Mouse (Mus musculus) kidney, postnatal 36 days (tissue): ENCODE data around the gene Wrap53.
"Not testable (repeated sequence)": the region's sequence is repeated elsewhere in the genome, so short reads cannot be mapped to it uniquely, and the experiment has no call there.

ENCODE experiments used
- DNase-seq, 2 experiments: peaks; one replicate each; pipeline ENCODE4 v3.0.0; 2021 to 2022; ENCODE audit warnings: mixed read lengths in 2 of 2

The Wrap53 gene

DNA sequence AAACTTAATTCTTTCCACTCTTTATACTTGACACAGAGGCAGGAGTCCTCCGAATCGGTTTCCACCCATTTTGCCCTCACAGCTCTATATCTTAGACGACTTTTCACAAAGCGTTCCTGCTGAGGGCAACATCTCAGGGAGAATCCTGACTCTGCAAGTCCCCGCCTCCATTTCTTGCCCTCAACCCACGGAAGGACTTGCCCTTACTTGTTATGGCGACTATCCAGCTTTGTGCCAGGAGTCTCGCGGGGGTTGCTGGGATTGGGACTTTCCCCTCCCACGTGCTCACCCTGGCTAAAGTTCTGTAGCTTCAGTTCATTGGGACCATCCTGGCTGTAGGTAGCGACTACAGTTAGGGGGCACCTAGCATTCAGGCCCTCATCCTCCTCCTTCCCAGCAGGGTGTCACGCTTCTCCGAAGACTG lies at the start of gene Wrap53, which contains the start of gene Trp53:
Gene Wrap53 (minus strand): TSS at position 165 of the 424 bp plus-strand sequence.
Gene Trp53 (plus strand): TSS at position 269 of the 424 bp plus-strand sequence.
- peak; percentile 93 to 97 for DNase-seq

DNA sequence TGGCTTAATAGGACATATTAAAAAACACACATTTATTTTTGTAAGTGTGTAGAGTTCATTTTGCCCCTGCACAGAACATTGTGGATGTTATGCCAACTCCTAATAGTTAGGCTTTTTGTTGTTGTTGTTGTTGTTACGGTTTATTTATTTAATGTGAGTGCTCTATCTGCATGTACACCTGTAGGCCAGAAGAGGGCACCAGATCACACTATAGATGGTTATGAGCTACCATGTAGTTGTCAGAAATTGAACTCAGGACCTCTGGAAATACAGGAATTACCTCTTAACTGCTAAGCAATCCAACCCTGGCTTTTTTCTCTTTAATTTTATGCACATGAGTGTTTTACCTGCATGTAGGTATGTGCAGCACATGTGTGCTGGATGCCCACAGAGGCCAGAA lies 49.7 kb upstream of the Wrap53 start:
- peak; percentile 31 to 35 for DNase-seq

DNA sequence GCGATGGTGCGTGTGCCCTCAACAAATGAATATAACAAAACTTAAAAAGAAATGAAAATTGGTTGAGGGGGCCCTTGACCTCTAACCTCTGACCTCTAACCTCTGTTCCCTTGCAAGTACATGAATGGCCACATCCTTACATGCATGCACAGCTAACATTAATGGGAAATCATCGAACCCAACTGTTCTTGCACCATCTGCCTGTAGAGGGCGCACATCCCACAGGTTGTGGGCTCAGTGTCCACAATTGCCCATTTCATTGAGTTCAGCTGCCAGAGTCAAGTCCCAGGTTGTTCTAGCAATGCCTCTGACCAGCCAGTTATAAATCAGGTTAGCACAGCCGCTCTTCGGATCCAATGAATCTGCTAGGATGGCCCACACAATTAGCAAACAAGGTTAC lies 48.2 kb upstream of the Wrap53 start:
- peak; percentile 81 to 91 for DNase-seq

DNA sequence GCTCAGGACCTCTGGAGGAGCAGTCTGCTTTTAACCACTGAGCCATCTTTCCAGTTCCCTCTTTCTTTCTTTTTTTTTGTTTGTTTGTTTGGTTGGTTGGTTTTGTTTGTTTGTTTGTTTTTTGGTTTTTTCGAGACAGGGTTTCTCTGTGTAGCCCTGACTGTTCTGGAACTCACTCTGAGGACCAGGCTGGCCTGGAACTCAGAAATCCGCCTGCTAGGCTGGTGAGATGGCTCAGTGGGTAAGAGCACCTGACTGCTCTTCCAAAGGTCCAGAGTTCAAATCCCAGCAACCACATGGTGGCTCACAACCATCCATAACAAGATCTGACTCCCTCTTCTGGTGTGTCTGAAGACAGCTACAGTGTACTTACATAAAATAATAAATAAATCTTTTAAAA lies 44.3 kb upstream of the Wrap53 start:
- not testable (repeated sequence) for DNase-seq

DNA sequence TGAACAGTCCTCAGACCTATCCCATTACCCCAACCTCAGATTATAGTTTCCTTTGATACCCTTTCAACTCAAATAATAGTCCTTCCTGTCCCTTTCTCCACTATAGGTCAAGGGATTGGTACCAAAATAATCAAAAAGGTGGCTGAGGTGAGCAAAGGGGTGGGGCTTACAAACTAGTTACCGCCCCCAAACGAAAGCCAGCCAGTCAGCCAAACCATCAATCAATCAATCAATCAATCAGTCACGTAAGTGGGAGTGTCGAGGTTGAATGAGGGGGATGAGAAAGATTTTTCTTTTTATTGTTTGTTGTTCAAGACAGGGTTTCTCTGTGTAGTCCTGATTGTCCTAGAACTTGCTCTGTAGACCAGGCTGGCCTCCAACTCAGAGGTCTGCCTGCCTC lies 43.0 kb upstream of the Wrap53 start:
- DNase-seq: no peak

DNA sequence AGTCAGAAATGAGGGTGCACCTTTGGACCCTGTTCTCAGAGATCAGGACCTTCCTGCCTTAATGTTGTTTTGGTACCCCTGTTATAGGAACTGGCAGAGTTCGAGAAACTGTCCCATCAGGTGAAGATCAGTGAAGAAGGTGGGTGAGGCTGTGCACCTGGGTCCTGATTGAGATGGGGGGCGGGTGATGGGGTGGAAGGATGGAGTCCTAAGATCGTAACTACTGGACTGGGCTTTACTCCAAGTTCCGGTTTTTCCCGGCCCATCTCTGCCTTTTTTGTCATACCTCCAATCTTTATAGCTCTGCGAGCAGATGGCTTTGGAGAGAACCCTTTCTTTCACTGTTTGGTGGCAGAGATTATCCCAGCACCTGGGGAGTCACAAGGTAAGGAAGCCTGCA lies 42.4 kb upstream of the Wrap53 start:
- peak in 1 of 2 experiments; percentile 41 for DNase-seq

DNA sequence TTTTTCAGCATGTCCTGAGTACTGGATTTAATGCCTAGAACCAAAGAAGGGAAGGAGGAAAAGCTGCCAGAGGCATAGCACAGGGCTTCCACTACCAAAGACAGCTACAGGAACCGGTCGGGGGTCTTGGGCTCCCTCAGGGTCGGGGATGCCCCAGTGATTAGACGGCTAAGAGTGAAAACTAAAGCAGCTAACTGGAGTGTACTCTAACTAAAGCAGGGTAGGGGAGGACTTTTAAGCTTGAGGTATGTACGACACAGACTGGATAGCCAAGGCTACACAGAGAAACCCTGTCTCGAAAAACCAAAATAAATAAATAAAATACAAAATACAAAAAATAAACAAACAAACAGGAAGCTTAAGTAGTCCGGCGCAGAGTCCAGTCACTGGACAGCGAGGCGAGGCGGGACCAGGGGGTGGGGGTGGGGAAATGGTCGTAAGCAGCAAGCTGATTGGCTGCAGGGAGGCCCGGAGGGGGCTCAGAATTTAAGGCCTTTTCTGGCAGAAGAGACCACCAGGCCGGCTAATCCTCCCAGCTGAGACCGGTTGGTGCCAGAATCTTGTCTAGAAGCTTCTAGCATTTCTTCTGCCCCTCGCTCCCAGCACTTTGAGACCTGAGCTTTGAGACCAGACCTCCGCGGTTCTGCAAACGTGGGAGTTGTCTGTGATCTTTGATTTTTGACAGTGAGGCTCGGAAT lies 41.7 kb upstream of the Wrap53 start, which contains the start of gene Sat2:
Gene Sat2 (plus strand): TSS at position 454 of the 698 bp plus-strand sequence.
- DNase-seq: peak; percentile 63 to 77

DNA sequence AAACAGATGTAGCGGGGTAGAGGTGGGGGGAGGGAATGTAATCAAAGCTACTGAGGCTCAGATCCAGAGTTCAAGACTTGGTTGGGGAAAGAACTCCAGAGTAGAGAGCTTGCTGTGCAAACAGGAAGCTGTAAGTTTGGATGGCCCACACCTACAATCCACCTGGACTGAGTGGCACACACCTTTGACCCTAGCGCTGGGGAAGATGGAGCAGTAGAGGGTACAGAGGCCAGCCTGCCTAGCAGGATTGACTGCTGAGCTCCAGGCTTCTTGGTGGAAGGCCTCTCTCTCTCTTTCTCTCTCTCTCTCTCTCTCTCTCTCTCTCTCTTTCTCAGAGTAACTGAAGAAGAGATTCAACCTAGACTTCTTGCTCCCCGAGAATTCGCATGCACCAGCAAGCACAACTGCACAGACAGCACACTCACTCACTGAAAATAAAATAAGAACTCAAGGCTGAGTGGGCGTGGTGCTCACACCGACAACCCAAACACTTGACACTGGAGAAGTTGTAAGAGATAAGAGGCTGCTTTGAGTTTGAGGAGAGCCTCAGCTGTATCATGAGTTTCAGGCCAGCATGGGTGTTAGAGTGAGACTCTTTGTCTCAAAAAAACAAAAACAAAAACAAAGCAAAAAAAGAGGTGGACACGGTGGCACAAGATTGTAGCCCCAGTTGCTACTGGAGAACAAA lies 40.5 kb upstream of the Wrap53 start:
- DNase-seq: no peak

DNA sequence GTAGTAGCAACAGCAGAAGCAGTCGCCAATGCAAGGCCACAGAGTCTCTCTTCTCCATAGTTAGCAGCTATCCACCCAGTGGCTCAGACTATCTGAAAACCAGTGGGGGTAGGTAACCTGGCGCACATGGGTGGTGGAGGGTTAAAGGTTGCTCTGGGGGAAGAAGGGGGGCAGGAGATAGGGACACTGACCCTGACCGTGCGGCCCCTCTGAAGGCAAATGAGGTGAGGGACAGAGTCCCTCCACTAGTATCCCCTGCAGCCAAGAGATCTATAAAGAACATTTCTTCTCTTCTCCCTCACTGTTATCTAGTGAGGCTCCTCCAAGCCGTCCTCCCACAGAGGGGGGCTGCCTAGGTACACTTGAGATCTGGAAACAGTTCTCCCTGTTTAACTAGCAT lies 37.8 kb upstream of the Wrap53 start, which contains the start of gene Shbg:
Gene Shbg (minus strand): TSS at position 101 of the 400 bp plus-strand sequence.
- no peak for DNase-seq

DNA sequence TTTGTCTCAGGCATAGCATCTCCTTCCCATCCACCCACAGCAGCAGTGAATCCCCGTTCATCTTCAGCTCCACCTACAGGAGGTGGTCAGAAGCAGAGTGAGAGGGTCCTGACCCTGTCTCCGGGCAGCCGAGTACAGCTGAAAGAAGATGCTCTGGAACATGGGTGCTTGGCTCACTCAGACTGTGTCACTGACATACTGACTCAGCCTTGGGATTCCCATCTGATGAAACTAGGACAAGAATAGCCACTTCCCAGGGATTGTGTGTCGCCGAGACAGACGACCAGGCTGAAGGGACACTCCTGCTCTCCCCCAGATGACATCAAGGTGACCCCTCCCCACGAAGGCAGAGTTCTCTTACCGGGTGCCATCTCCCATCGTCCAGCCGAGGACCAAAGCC lies 36.7 kb upstream of the Wrap53 start:
- DNase-seq: no peak

DNA sequence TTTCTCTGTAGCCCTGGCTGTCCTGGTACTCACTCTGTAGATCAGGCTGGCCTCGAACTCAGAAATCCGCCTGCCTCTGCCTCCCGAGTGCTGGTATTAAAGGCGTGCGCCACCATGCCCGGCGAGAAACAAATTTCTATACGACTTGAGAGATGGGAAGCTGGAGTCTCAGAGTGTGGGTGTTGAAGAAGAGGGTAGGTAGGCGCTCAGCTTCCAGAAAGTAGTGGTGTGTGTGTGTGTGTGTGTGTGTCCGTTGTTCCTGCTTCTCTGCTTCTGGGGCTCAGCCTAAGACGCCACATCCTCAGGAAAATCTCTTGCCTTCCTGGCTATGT lies 34.2 kb upstream of the Wrap53 start:
- not testable (repeated sequence) for DNase-seq

DNA sequence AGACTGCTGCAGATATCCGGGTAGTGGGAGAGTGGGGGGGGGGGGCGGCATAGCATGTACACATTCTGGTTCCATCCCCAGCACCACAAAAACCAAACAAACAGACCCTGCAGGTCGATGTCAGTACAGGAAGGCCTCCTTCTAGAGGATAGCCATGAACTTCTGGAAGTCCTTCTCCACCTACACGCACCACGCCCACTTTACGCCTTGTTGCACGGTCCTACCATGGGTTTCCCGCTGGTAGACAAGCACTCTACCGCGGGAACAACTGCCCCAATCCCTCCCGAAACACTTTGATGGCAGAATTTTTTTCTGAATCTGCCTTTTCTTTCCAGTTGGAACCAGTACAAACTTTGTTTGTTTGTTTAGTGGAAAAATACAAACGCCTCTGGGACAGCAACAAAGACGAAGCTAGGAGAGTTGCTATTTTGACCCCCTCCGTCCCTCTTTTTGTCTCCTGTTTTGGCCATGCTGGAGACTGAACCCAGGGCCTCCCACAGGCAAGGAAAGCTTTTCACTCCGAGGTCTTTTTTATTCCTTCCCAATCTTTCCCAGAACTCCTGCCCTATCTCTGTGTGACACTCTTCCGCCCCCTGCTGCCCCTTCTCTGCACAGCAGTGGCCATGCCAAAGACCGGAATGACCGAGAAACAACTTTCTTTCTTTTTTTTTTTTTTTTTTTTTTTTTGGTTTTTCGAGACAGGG lies 33.6 kb upstream of the Wrap53 start:
- DNase-seq: peak; percentile 90 to 95

DNA sequence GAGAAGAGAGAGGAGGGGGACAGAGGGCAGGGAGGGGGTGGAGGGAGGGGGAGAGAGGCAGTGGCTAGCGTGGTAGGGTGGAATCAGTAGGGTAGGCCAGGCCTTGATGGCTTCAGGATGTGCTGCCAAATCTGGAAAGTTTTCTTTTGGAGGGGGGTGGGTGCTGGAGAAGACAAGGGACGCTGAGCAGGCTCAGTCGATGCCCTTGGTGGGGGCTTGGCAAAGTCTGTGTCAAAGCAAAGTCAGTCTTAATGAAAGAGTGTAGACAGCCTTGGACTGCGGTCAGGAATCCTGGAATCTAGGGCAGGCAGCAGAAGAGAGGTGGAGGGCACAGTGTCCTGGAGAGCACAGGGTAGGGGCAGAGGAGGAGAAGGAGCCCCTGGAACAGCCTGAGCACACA lies 30.8 kb upstream of the Wrap53 start:
- no peak for DNase-seq

DNA sequence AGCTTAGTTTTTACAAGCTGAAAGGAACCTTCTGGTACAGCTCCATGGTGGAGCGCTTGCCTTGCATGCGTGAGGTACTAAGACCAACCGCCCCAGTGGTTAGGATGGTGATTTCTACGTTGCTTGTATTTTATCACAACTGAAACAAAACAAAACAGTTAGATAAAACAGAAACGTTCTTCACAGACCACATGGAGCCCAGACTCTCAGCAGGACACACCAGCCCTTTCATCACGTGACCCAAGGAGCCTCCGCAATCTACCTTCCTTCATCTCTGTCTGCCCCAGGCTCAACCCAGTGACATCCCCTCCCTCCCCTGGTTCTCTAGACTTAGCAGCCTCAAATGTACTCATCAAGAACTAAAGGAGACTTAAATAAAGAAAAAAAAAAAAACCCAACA lies 29.4 kb upstream of the Wrap53 start:
- DNase-seq: no peak

DNA sequence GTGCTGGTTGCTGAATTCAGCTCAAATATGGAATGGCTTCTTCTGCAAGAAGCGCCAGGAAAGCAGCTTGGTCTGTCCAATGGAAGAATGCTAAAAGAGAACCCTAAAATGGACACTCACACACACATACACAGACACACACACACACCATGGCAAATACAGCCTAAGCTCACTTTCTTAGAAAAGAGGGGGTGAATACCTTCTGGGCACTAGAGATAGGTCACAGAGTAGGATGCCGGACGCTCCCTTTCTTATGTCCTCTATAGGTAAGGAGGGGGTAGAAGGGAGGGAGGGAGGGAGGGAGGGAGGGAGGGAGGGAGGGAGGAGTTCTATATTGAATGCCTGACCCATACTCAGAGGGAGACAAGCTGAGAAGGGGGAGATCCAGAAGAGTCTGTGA lies 28.5 kb upstream of the Wrap53 start:
- DNase-seq: no peak

DNA sequence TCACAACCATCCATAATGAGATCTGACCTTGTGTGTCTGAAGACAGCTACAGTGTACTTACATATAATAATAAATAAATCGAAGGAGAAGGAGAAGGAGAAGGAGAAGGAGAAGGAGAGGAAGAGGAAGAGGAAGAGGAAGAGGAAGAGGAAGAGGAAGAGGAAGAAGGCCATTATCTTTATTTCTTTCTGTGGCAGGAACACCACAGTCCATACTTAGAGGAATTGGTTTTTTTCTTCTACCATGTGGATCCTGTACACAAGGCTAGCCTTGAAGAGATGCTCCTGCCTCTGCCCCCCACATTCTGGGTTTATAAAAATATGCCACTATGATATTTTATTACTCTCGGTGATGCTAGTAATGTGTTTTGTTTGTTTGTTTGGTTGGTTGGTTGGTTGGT lies 26.8 kb upstream of the Wrap53 start:
- no peak for DNase-seq

DNA sequence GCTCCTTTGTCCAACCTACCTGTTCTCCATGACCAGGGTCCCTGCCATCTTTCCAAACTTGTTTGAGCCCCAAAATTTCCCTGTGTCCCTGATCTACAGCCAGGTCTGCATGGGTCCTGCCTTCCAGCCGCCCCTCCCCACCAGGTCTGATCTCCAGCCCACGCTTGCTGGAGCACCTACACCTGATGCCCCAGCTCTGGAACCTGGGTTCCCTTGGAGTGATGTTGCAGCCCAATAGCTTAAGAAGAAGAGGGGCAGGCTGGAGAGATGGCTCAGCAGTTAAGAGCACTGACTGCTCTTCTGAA lies 26.4 kb upstream of the Wrap53 start:
- DNase-seq: no peak

DNA sequence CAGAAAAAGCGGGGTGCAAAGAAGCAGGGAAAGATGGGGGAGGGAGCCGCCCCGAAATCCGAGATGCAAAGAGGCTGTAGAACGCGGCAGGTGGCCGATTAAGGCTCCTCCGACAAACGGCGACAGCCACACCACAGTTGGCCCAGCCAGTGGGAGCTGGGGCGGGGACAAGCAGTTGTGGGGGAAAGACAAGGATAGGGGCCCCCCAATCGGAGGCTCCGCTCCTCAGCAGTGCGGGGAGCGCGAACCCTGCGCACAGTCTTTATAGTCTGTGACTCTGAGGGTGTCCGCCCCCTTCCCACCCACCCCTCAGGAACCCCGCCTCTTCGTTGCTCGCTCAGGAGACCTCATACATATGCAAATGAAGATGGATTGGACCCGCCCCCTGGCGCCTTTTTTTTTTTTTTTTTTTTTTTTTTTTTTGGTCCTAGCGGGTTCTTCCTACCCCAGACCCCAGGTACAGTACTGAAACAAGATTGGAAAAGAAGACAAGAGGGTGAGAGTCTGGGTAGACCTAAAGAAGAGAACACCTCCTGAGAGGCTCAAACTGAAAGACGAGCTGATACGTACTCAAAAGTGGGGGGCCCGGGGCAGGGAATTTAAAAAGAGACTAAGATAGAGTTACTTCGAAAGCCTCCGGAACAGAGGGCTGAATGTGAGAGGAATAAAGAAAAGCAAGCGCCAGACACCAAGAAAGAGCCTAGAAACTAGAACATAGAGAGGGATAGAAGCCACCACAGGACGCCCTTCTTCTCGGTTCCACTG lies 25.9 kb upstream of the Wrap53 start, which contains the start of gene Atp1b2:
Gene Atp1b2 (minus strand): TSS at position 217 of the 765 bp plus-strand sequence.
- DNase-seq: peak; percentile 62 to 74

DNA sequence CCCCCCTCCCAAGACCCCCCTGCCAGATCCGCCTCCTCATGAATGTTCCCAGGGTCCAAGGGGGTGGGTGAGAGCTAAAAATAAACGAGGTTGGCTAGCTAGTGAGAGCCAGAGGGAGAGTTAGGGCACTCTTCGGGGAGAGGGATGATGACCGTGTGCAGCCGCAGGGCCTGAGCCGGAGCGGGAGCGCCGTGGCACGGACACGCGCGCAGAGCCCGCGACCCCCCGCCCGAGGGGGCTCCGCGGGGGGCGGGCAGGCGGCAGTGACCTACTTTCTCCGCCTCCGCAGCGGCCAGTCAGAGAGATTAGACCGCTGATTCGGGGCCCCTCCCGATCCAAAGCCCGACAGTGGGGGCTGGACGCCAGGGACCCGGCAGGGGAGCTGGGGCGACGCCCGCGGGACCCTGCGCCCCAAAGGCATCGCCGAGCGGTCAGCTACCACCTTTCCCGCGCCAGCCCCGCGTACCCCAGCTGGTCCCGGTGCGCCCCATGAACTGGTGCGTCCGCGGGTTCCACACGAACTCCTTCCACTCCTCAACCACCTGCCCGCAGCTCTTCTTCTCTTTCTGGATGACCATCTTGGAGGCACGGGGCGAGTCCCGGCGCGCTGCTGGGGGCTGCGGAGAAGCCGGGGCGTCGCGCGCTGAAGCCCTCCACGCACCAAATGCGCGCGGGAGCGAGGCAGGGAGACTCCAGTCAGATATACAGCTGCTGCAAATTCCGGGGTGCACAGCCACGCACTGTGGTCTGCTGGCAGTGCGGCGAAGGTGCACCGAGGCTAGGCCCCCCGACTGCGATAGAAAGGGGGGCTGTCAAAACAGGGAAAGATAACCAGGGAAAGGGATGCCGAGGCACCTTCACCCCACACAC lies 25.0 kb upstream of the Wrap53 start:
- DNase-seq: peak in 1 of 2 experiments; percentile 25

DNA sequence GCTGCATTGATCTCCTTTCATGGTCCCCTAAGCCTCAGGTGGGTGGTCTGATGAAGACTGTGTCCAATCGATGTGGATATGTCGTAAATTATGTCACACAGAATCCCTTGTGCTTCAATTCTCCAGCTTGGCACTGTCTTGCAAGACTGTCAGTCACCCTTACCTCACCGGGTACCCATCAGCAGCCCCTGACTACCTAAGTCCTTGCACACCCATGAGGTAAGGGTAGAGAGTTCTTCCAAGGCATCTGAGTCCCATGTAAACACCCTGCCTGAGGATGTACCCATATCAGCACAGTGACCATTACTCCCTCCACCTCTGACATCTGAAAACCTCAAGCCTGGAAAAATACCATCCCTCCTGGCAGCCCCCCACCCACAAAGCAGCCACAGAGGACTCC lies 24.3 kb upstream of the Wrap53 start:
- no peak for DNase-seq

DNA sequence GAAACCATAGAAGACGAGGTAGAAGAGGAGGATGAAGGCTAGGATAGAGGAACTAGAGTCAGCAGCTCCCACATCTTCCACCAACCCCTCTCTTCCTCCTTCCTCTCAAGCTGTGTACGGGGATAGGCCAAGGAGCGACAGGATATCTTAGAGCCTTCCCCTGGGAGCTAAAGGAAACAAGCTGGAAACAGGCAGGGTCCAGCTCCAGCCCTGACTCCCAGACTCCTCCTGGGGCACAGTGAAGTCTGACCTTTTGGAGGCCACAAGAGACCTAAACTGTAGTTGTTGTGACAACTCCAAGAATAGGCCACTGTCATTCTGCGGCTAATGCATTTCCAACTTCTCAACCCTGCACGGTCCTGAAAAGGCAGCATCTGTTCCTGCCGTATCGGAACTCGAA lies 23.5 kb upstream of the Wrap53 start:
- DNase-seq: peak; percentile 23 to 48

DNA sequence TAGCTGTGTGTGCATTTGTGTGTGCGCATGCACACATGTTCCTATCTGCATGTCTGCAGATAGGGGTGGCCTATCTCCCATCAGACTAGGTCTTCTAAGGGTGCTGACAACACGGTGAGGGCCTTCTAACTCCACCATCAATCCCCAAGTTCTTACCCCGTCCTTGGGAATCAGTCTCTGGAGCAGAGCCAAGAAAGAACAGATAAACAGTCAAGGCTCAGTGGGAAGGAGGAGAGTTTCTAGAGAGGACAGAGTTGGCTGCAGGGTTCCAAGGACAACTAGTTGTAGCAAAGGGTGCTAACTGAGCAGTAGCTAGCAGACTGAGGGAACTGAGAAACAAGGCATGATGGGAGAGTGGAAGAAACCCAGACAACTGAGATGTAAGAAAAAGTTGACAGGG lies 21.7 kb upstream of the Wrap53 start:
- no peak for DNase-seq
